Mouse (Mus musculus) adipocyte (in vitro differentiated cells): ENCODE measurements around the gene Gm8138.
"Not testable (repeated sequence)": the region's sequence is repeated elsewhere in the genome, so short reads cannot be mapped to it uniquely, and the experiment has no call there.

Experiments used
- DNase-seq: peaks from one replicate; pipeline ENCODE4 v3.0.0-alpha.2; 2016; ENCODE audit warnings: low spot score

The Gm8138 gene

DNA sequence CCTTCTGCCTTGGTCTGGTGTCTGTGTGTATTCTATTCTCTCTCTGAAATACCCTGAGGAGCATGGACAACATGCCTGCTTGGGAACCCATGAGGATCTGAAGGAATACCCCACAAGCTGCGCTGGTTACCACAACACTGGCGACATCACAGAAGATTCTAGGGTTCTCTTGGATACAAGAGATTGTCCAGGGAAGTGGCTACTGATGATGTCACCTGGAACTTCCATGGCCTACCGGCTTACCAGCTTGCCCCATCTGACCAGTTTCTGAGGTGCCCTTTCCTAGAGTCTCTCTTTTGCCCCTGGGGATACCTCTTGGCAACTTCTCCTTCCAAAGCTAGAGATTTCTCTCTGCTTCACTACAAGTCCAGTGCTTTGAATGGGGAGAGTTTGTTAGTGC is at the start of gene Gm8138:
Gene Gm8138, minus strand, starts transcription at position 101 of the 400 bp plus-strand sequence.
- DNase-seq, result not testable (repeated sequence)

GRCm38 (mm10) chr14:43361713-43362112 is 54.4 kb downstream of the Gm8138 start:
- not testable (repeated sequence) for DNase-seq
